Mouse (Mus musculus) CH12.LX (cell line): Measurements from ENCODE around the gene Crat. TPM values are rescaled to one million over a fixed set of nuclear protein-coding genes. Genes with fewer than 3 reads are reported as not detected.

Source experiments
- DNase-seq: peaks from one replicate; pipeline ENCODE4 v3.0.0-alpha.2; 2013; ENCODE audit errors: extremely low read depth
- H3K27ac ChIP-seq: 2 replicates; pipeline ENCODE4 v1.5.1; 2012; ENCODE audit warnings: low read depth, mild to moderate bottlenecking, control low read depth, moderate library complexity; ENCODE audit not compliant: insufficient read depth
- H3K27me3 ChIP-seq: replicated peaks from 2 replicates; pipeline ENCODE3; 2012; ENCODE audit warnings: inconsistent platforms
- H3K36me3 ChIP-seq, 2 experiments: replicated peaks in 1 of 2; 2 replicates each; pipeline versions ENCODE3 to v1.6.1; 2012; ENCODE audit warnings: inconsistent platforms in 1 of 2, low read length in 1 of 2, mild to moderate bottlenecking in 1 of 2, mixed read lengths in 1 of 2, moderate library complexity in 1 of 2; ENCODE audit not compliant: control insufficient read depth in 1 of 2, insufficient read depth in 1 of 2
- H3K4me1 ChIP-seq, 2 experiments: 2 replicates each; pipeline ENCODE4 v1.6.1; 2012; ENCODE audit warnings: inconsistent platforms in 1 of 2, moderate library complexity in 1 of 2; ENCODE audit not compliant: insufficient read depth in 2 of 2, control insufficient read depth in 1 of 2
- H3K4me2 ChIP-seq: 2 replicates; pipeline ENCODE4 v1.6.1; 2012; ENCODE audit warnings: low read depth, mild to moderate bottlenecking, control low read depth; ENCODE audit not compliant: poor library complexity, insufficient read depth, severe bottlenecking
- H3K4me3 ChIP-seq, 3 experiments: fragments of 150-350 bp in 1 of 3; sonication (generic) in 1 of 3; replicated peaks in 1 of 3; 2 replicates each; pipeline versions ENCODE3 to v1.5.1; 2011 to 2012; ENCODE audit warnings: low read depth in 2 of 3, low read length in 2 of 3, mild to moderate bottlenecking in 2 of 3, moderate library complexity in 2 of 3, control low read depth in 1 of 3, improper control_type of control experiment in 1 of 3, inconsistent platforms in 1 of 3, mixed read lengths in 1 of 3; ENCODE audit not compliant: poor library complexity in 1 of 3
- H3K79me2 ChIP-seq: replicated peaks from 2 replicates; pipeline ENCODE4 v1.6.1; 2012; ENCODE audit warnings: mild to moderate bottlenecking, moderate library complexity; ENCODE audit not compliant: control insufficient read depth, poor library complexity, insufficient read depth, severe bottlenecking; ENCODE audit errors: extremely low read depth
- H3K9ac ChIP-seq: 2 replicates; pipeline ENCODE4 v1.6.1; 2012; ENCODE audit warnings: low read depth, mild to moderate bottlenecking, control low read depth, moderate library complexity; ENCODE audit not compliant: insufficient read depth
- H3K9me3 ChIP-seq: replicated peaks from 2 replicates; pipeline ENCODE3; 2012; ENCODE audit warnings: low read length, inconsistent platforms, mixed read lengths
- BHLHE40 ChIP-seq: IDR thresholded peaks from 2 replicates; pipeline ENCODE4 v1.6.1; 2011; ENCODE audit warnings: mild to moderate bottlenecking, low read depth, low read length, improper control_type of control experiment
- CTCF ChIP-seq, 2 experiments: IDR thresholded peaks in 1 of 2; conservative IDR thresholded peaks in 1 of 2; 2 replicates each; pipeline ENCODE4 v1.5.1; 2011 to 2012; ENCODE audit warnings: low read depth in 2 of 2, low read length in 2 of 2, improper control_type of control experiment in 1 of 2, inconsistent platforms in 1 of 2, mild to moderate bottlenecking in 1 of 2, moderate library complexity in 1 of 2
- E2F4 ChIP-seq: IDR thresholded peaks from 2 replicates; pipeline ENCODE4 v1.6.1; 2011; ENCODE audit warnings: low read depth, low read length, improper control_type of control experiment; ENCODE audit not compliant: insufficient replicate concordance
- ETS1 ChIP-seq: conservative IDR thresholded peaks from 2 replicates; pipeline ENCODE4 v1.6.1; 2012; ENCODE audit warnings: low read depth, mild to moderate bottlenecking, inconsistent platforms, low read length, improper control_type of control experiment, moderate library complexity
- HCFC1 ChIP-seq: IDR thresholded peaks from 2 replicates; pipeline ENCODE4 v1.6.1; 2012; ENCODE audit warnings: low read depth, mild to moderate bottlenecking, inconsistent platforms, low read length, improper control_type of control experiment
- IRF4 ChIP-seq: IDR thresholded peaks from 2 replicates; pipeline ENCODE4 v1.6.1; 2014; ENCODE audit warnings: low read depth, mild to moderate bottlenecking, inconsistent platforms, low read length, improper control_type of control experiment
- KAT2A ChIP-seq: IDR thresholded peaks from 2 replicates; pipeline ENCODE4 v1.6.1; 2012; ENCODE audit warnings: low read length, improper control_type of control experiment, inconsistent platforms; ENCODE audit not compliant: insufficient replicate concordance
- MAZ ChIP-seq: IDR thresholded peaks from 2 replicates; pipeline ENCODE4 v1.6.1; 2012; ENCODE audit warnings: low read depth, mild to moderate bottlenecking, inconsistent platforms, low read length, improper control_type of control experiment, moderate library complexity
- MEF2A ChIP-seq: IDR thresholded peaks from 2 replicates; pipeline ENCODE4 v1.6.1; 2014; ENCODE audit warnings: low read depth, mild to moderate bottlenecking, inconsistent platforms, low read length, improper control_type of control experiment, borderline replicate concordance
- MXI1 ChIP-seq: IDR thresholded peaks from 2 replicates; pipeline ENCODE4 v1.6.1; 2011; ENCODE audit warnings: mild to moderate bottlenecking, low read depth, low read length, improper control_type of control experiment
- NRF1 ChIP-seq: IDR thresholded peaks from 2 replicates; pipeline ENCODE4 v1.6.1; 2014; ENCODE audit warnings: low read depth, mild to moderate bottlenecking, inconsistent platforms, low read length, improper control_type of control experiment, moderate library complexity
- PAX5 ChIP-seq: IDR thresholded peaks from 2 replicates; pipeline ENCODE4 v1.6.1; 2012; ENCODE audit warnings: low read length, inconsistent platforms, mixed read lengths
- RAD21 ChIP-seq: IDR thresholded peaks from 2 replicates; pipeline ENCODE4 v1.6.1; 2011; ENCODE audit warnings: low read depth, mild to moderate bottlenecking, low read length, improper control_type of control experiment, moderate library complexity
- SIN3A ChIP-seq: IDR thresholded peaks from 2 replicates; pipeline ENCODE4 v1.6.1; 2012; ENCODE audit warnings: low read length, improper control_type of control experiment, inconsistent platforms
- SMC3 ChIP-seq: IDR thresholded peaks from 2 replicates; pipeline ENCODE4 v1.6.1; 2011; ENCODE audit warnings: low read depth, low read length, improper control_type of control experiment
- UBTF ChIP-seq: IDR thresholded peaks from 2 replicates; pipeline ENCODE4 v1.6.1; 2012; ENCODE audit warnings: low read depth, mild to moderate bottlenecking, inconsistent platforms, low read length, improper control_type of control experiment, moderate library complexity
- USF1 ChIP-seq: IDR thresholded peaks from 2 replicates; pipeline ENCODE4 v1.6.1; 2014; ENCODE audit warnings: low read depth, mild to moderate bottlenecking, inconsistent platforms, low read length, improper control_type of control experiment
- USF2 ChIP-seq: conservative IDR thresholded peaks from 2 replicates; pipeline ENCODE4 v1.6.1; 2011; ENCODE audit warnings: low read depth, low read length, improper control_type of control experiment
- ZC3H11A ChIP-seq: IDR thresholded peaks from 2 replicates; pipeline ENCODE4 v1.6.1; 2012; ENCODE audit warnings: low read depth, mild to moderate bottlenecking, inconsistent platforms, low read length, improper control_type of control experiment
- ZKSCAN1 ChIP-seq: IDR thresholded peaks from 2 replicates; pipeline ENCODE4 v1.6.1; 2012; ENCODE audit warnings: low read depth, inconsistent platforms, low read length, improper control_type of control experiment, borderline replicate concordance
- ZMIZ1 ChIP-seq: IDR thresholded peaks from 2 replicates; pipeline ENCODE4 v1.6.1; 2012; ENCODE audit warnings: low read depth, mild to moderate bottlenecking, inconsistent platforms, low read length, improper control_type of control experiment
- dilution Hi-C: fragments of 300-500 bp; cut with MboI; formaldehyde crosslinking; loops from 2 replicates; pipeline ENCODE4 v1.14.3; 2020; ENCODE audit warnings: low sequenced_read_pairs; ENCODE audit not compliant: extremely low pct_unique_long_range_greater_than_20kb, extremely low pct_ligation_motif_present
- in situ Hi-C: fragments of 300-500 bp; cut with MboI; formaldehyde crosslinking; loops from 3 replicates; pipeline ENCODE4 v1.14.3; 2019; ENCODE audit warnings: low sequenced_read_pairs, low pct_ligation_motif_present, low pct_unique_long_range_greater_than_20kb, mixed read lengths
- polyA plus RNA-seq: library from polyadenylated mRNA; unstranded; fragments of >175 nt; gene quantifications from 2 replicates; pipeline ENCODE4 v1.2.1, GENCODE M21; 2012; ENCODE audit warnings: low read depth; ENCODE audit not compliant: insufficient read length
- total RNA-seq, 2 experiments: library from RNA; depleted of rRNA; stranded (reverse); fragments of 300-350 nt in 1 of 2; fragments of >200 nt in 1 of 2; gene quantifications; 2 replicates each; pipeline ENCODE4 v1.2.3; 2012 to 2014

Crat gene
- total and polyA plus RNA-seq, 3 experiments = 1.7 to 4.5 (median 4.2) TPM

DNA sequence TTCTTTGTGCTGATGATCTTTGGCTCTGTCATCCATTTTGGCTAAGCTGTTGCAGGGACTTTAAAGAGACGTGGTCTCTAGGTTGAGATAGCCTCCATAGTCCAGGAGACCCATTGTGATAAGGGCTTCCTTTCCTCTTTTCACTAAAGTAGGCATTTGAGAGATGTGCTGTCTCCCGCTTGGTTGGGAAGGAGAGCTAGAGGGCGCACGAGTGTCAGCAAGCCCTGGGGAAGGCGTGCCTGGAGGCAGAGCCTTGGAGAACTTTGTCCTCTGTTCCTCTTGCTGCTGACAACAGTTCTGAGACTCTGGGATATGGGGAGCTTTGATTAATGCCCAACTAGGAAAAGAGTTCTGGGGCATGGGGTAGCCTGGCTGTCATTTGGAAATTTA is 20.5 kb upstream of the Crat start:
- DNase-seq = no peak
- H3K79me2 ChIP-seq = no peaks in the 10 kb centered on the region
- no peak overlapping the region for H3K9ac ChIP-seq
- H3K4me1 ChIP-seq = peaks cover under 1 to 9% of the 10 kb centered on the region in 2 experiments
- in situ Hi-C loops (loop anchor here (5.0 to 10.0 kb wide), 3 partner anchors 36 to 499 kb away; partner anchors contain the start of gene Ier5l), dilution Hi-C loops (no loop called here)
- no peak overlapping the region for H3K4me2 ChIP-seq
- H3K36me3 ChIP-seq = peaks cover 68 to 93% of the 10 kb centered on the region in 2 experiments
- no peak overlapping the region for H3K27ac ChIP-seq
- H3K4me3 ChIP-seq = no peak overlapping the region
- TF ChIP-seq CTCF (conservative IDR thresholded peaks at IDR 0.05 in 1 of 2, IDR thresholded peaks at IDR 0.05 in 1 of 2; ENCODE audit: low read depth in 2 of 2, low read length in 2 of 2) (peak; percentile 6 to 14; a peak in 3 of 4 replicates), UBTF (no peak)
- H3K27me3 ChIP-seq = no peaks in the 10 kb centered on the region
- H3K9me3 ChIP-seq = no peaks in the 10 kb centered on the region

DNA sequence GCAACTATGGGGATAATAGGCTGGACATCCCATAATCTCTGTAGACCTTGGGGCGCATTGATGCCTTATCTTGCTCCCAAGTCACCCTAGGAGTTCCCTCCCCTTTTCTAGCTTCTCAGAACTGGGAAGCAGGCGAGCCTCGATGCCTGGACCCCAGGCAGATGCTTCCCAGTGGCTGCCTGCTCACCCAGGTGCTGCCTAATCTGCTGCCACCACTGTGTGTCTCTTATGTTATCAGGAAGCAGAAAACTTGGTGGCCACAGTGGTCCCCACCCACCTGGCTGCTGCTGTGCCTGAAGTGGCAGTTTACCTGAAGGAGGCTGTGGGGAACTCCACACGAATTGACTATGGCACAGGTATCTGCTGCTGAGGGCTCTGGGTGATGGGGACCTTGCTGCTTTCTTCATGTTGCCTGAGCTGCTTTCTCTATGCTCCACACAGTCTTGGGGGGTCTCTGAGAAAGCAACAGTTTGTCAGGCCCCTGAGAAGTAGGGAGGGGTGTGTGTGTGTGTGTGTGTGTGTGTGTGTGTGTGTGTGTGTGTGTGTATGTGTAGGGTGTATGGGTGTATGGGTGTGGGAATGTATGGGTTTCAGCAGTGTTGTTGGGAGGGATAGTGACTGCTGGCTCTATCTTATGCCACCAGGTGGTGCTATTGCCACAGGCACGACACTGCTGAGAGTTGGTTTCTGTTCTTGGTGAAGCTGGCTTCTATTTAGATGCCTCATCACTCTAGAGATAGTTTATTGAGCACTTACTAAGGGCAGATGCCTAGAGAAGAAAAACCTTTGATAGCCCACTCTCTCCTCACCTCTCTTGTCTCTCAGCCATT is 19.9 kb upstream of the Crat start:
- H3K9me3 ChIP-seq = no peaks in the 10 kb centered on the region
- no peaks in the 10 kb centered on the region for H3K27me3 ChIP-seq
- peak; percentile 65 for DNase-seq
- H3K27ac ChIP-seq = no peak overlapping the region
- in situ Hi-C loops = loop anchor here (5.0 to 10.0 kb wide), 3 partner anchors 37 to 499 kb away; partner anchors contain the start of gene Ier5l
- no peak overlapping the region for H3K4me2 ChIP-seq
- TF ChIP-seq RAD21 = peak; percentile 96
- no peak for TF ChIP-seq E2F4
- peak; percentile 92 for TF ChIP-seq SMC3
- TF ChIP-seq ZMIZ1 = no peak
- TF ChIP-seq IRF4 = peak; percentile 49; the same call in 1 of the 2 replicates
- TF ChIP-seq MAZ = no peak
- TF ChIP-seq ZKSCAN1 = no peak
- no peak for TF ChIP-seq ETS1
- no peak for TF ChIP-seq HCFC1
- TF ChIP-seq KAT2A = no peak
- TF ChIP-seq USF1 = no peak
- peak; percentile 60; the same call in 1 of the 2 replicates for TF ChIP-seq ZC3H11A
- no peak for TF ChIP-seq USF2
- TF ChIP-seq SIN3A = no peak
- no peak for TF ChIP-seq MEF2A
- no peak for TF ChIP-seq MXI1
- no peak for TF ChIP-seq BHLHE40
- TF ChIP-seq PAX5 = no peak
- no peak for TF ChIP-seq NRF1
- peak; percentile 89 to 94 for TF ChIP-seq CTCF (conservative IDR thresholded peaks at IDR 0.05 in 1 of 2, IDR thresholded peaks at IDR 0.05 in 1 of 2; ENCODE audit: low read depth in 2 of 2, low read length in 2 of 2)
- H3K79me2 ChIP-seq = no peaks in the 10 kb centered on the region
- no peak overlapping the region for H3K4me3 ChIP-seq
- dilution Hi-C loops = no loop called here
- H3K4me1 ChIP-seq = peaks cover 0 to 4% of the 10 kb centered on the region in 2 experiments; a peak in 2 of 4 replicates
- H3K36me3 ChIP-seq = peaks cover 74 to 95% of the 10 kb centered on the region in 2 experiments
- H3K9ac ChIP-seq = no peak overlapping the region
